Mouse (Mus musculus): ENCODE results near the gene Tacr2. TPM values are rescaled to one million over a fixed set of nuclear protein-coding genes. Genes with fewer than 3 reads are reported as not detected.

Tacr2 gene
- total and polyA plus RNA-seq, 3 experiments: 21.8 to 235 (median 64.4) TPM

DNA sequence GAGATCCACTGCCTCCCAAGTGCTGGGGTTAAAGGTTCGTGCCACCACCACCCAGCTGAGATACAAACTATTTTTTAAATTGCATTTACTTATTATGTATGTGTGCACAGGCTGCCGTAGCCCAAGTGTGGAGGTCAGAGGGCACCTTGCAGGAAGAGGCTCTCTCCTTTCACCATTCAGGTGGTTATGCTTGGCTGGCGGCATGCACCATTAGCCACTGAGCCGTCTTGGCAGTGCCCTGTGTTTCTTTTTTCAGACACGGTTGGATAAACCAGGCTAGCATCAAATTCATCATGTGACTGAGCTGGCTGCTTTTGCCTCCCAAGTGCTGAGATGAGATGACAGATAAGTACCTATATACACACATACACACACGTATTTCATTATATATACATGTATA is 13.0 kb upstream of the Tacr2 start:
- DNase-seq: no peak

DNA sequence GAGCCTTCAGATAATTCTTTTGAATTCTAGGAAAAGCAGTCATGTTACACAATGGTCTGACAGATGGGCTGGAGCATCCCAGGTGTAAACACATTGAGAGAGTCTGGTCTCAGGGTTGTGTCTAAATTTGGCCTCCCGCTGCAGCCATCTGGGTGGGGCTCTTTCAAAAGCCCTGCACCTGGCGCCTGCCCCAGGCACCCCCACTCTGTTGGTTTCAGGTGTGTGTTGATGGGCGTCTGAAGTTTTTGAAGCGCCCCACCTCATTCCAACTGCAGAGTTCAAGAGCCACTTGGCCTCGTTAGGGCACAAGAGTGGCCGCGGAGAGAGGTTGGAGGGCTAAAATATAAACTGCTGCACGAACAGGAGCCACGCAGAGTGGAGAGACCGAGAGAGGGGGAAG is 9.9 kb upstream of the Tacr2 start:
- DNase-seq: no peak

DNA sequence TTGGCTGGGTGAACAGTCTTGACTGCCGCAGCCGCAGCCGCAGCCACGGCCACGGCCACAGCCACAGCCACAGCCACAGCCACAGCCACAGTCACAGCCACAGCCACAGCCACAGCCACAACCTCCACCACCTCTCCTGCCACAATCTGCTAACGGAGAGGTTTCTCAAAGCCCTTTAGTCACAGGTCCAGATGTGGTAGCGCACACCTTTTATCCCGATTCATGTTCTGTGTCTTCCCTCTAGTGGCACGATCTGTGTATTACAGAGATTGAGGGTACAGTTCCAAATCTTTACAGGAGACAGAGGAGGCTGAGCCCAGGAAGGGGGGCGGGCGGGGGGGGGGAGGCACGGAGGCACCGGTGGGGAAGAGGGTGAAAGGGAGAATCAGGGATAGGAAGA is 9.3 kb upstream of the Tacr2 start:
- peak; percentile 50 for DNase-seq

DNA sequence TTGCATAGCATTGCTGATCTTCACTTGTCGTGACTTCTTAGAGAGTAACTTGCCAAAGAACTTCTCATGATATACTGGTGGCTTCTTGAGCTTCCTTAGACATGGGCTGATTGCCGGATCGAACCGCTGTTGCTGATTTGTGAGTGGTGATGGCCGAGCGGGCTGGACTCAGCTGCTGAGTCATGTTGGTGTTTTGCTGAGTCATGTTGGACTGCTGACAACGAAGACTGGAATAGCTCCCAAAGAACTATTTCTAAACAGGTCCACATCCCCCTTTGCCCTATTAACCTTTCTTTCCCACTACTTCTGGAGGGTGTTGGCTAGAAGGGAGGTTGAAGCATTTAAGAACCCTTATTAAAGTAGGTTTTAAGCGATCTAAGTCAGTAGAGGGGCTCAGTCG is 8.2 kb upstream of the Tacr2 start:
- peak; percentile 32 for DNase-seq

DNA sequence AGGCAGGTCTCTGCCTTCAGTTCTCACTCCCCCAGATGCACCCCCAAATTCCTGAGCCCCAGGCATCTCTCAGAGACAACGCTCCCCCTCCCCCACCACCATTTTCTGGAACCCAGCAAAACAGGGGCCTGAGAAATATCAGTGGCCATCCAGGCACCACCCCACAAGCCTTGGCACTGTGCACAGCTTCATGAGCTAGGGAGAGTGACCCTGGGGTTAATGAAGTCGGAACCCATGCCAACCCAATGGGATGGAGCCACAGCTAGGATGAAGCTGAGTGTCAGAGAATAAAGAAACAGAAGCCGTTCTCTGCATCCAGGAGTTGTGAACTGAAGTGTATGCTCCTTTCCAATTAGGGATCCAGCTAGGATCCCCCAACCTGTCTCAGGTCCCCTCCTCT is 5.1 kb upstream of the Tacr2 start:
- no peak for DNase-seq

DNA sequence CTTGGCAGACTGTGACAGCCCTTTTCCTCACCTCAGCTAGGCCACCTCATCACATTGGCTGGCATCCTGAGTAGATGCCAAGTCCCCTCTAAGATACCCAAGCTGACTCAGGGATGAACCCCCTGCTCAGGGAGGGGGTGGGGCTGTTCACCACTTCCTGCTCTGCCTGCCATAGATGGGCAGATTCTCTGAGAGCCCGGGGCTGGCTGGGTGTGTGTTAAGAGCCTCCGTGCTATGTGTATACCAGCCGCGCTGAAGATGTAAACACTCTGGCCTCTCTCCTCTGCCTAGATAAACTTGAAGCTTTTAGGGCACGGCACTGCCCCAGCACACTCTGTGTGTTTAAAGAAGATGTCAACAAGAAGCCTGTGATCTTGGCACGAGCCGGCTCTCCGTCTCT is 4.4 kb upstream of the Tacr2 start:
- no peak for DNase-seq

DNA sequence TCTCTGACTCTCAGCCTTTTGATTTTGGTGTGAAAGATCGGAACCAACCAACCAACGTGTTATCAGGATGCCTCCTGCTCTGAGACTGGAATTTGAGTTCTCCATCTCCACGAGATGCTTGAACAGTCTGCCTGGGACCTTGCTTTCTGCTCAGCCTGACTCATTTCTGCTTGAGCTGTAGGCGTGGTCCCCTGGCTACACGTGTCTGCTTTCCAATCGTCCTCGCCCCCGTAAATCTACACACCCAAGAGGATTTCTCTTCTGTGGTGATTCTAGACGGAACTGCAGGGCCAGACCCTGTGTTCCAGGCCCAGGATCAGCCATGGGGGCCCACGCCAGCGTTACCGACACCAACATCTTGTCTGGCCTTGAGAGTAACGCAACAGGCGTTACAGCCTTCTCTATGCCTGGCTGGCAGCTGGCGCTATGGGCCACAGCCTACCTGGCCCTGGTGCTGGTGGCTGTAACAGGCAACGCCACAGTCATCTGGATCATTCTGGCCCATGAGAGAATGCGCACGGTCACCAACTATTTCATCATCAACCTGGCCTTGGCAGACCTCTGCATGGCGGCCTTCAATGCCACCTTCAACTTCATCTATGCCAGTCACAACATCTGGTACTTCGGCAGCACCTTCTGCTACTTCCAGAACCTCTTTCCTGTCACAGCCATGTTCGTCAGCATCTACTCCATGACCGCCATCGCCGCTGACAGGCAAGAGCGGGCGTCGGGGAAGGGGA is 428 bp downstream of the Tacr2 start:
- DNase-seq: peak; percentile 81

DNA sequence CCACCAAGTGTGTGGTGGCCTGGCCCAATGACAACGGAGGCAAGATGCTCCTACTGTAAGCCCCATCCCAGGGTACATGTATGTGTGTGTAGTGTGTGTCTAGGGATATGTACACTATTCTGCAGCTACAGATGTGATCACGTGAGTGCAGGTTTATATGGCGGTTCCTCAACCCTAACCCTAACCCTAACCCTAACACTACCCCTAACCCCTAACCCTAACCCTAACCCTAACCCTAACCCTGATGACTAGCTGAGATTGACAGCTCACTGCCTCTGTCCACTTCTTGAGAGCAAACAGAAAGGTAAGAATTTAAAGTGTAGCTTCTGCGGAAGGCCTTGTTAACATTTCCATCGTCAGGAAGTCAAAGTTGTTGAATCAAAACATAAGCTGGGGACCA is 6.1 kb downstream of the Tacr2 start:
- no peak for DNase-seq

DNA sequence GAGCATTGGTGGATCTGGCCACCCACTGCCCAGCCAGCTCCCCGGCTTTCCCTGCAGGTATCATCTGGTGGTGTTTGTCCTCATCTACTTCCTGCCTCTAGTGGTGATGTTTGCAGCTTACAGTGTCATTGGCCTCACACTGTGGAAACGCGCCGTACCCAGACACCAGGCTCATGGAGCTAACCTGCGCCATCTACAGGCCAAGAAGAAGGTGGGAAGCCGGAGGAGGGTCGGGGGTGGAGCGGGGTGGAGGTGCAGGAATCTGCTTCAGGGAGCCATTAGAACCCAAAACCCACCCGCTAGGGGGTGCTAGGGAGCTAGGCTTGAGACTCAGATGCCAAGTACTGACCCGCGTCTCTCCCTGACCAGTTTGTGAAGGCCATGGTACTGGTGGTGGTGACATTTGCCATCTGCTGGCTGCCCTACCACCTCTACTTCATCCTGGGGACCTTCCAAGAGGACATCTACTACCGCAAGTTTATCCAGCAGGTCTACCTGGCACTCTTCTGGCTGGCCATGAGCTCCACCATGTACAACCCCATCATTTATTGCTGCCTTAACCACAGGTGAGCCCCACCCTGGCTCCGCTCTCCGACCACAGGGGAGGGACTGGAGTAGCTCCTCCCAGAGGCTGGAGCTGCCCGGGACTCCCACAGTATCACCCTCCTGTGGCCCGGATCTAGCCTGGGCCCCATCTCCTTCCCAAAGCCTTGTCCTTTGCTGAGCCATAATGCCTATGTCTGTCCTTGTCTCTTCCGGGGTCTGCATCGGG is 9.1 kb downstream of the Tacr2 start:
- DNase-seq: peak; percentile 70

DNA sequence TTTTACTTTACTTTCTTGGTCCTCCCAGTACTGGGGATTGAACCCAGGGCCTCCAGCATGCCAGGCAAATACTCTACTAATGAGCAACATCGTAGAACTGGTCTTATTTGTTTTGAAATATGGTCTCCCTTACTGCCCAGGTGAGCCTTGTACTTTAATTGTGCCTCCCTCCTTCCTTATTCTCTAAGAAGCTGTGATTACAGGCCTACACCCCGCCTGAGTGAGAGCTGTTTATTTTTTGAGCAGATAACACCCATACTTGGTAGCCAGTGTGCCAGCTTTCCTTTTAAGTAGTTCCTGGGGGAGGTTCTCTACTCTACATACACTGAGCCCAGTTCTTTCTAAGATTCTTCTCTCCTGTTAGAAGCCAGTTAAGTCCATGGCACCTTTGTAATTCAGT is 12.1 kb downstream of the Tacr2 start:
- no peak for DNase-seq

DNA sequence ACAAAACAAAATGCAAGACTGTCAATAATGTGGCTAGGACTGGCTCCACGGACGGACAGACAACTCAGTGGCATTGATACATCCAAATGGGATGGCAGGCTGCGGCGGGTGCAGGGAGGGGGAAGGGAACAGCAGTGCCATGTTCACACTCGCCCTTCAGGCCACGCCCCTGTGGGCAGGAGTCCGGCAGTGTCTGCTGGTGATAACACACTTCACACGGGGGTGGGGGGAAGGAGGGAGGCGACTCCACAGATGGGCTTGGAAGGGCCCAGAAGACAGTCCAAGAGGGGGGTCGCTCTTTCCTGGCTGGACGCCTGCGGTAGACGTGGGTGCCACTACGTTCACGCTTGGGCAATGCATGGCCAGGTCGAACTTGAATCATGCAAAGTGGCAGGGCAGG is 17.0 kb downstream of the Tacr2 start:
- DNase-seq: no peak

DNA sequence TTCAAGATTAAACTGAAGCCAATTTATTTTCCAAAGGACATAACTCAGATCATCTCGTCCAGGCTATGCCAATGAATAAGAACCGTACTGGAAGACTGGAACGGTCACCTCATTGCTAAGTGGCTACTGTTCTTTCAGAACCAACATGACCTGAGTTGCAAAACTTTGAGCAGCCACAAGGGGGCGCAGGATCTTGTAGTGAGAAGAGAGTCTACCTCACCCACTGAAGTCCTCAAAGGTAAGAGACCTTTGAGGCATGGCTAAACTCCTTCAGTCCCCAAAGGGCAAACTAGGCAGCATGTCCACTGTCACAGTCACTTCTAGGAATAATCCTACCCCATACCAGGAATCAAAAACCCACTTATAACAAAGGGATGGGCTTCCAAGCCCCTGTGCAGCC is 23.0 kb downstream of the Tacr2 start:
- DNase-seq: peak; percentile 80

DNA sequence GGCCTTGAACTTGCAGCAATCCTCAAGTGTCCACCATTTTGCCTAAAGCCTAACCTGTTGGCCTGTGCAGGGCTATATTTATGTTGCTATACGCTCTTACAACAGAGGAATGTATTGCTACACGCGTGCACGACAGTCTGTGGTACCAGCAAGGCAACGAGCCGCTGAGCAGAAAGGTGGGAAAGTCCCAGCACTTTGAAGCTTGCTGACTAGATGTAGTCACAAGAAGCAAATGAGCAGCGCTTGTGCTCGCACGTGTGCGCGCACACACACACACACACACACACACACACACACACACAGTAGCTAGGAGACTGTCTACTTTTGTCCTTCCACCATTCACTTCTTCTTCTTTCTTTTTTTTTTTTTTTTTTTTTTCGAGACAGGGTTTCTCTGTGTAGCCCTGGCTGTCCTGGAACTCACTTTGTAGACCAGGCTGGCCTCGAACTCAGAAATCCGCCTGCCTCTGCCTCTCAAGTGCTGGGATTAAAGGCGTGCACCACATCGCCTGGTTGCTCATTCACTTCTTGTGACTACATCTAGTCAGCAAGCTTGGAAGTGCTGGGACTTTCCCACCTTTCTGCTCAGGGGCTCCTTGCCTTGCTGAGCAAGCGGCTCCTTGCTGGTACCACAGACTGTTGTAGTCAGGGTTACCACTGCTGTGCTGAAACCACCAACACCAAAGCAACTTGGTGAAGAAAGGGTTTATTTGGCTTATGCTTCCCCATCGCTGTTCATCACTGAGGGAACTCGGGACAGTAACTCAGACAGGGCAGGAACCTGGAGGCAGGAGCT is 25.5 kb downstream of the Tacr2 start:
- DNase-seq: no peak

DNA sequence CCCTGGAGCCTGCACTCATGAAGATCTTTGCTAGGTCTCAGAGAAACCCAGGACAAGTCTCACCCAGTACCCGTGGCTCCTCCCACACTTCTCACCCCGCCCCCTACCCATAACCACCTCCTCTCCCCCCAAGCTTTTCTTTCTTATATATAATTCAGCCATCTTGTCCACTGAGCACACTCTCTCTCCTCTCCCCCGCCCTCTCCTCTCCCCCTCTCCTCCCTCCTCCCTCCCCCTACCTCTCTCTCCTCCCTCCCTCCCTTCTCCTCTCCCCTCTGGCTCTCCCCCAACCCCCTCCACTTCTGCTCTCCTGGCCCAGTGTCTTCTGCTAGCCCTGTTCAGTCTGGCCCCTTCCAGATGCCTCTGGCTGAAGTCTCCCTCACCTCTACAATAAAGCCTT is 26.8 kb downstream of the Tacr2 start:
- no peak for DNase-seq

DNA sequence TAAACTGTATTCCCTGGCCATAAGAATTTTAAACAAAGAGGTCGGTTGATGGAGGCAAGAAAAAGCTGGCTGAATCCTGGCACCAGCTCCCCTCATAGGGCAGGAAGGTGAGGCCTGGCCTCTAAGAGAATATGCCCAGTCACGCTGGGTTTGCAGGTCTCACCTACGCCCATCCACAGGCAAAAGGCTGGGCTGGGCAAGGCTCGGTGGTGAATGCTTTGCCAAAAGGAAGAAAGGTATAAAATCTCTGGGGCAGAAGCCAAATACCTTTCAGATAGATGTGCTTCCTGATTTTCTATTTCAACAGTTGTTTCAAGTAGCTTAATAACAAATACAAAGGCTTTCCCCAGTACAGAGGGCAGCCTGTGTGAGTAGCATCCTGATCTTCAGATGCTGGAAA is 27.4 kb downstream of the Tacr2 start:
- DNase-seq: no peak

DNA sequence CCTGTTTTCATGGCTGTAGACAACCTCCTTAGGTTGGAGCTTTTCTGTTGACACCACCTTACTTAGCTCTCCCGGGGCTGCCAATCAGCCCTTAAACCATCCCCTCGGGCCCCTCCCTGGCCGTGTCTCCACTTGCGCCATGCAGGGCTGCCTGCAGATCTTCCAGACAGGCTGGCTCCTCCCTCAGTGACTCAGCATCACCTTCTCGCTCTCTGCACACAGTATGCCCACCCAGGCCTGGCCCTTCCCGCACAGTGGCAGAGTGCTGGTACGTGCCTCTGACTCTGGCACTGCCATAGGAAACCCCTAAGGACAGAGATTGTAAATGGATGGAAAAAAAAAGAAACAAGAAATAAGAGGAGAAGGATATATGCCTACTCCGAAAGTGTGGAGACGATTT is 30.5 kb downstream of the Tacr2 start:
- DNase-seq: no peak

DNA sequence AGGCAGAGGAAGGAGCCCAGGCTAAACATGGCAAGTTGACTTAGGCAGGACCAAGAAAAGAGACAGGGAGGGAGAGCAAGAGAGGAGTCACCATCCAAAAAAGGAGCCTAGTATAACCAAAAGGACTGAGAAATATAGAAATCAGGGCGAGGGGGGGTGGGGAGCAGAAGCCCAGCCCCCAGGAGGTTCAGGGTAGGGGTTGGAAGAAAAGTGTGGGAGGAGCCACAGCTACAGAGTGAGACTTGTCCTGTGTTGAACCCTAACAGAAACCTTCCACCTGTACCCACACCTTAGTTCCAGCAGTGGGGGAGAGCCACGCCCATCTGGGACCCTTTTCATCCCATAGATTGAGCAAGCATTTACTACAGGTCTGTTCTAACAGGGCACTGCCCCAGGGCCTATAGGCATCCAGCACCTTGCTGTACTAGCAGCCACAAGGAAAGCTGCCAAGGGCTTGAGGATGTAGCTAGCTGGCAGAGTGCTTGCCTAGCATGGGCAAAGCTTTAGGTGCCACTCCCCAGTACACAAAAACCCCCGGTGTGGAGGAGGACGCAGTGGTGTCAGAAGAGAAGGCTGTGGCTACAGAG is 31.1 kb downstream of the Tacr2 start:
- DNase-seq: no peak

DNA sequence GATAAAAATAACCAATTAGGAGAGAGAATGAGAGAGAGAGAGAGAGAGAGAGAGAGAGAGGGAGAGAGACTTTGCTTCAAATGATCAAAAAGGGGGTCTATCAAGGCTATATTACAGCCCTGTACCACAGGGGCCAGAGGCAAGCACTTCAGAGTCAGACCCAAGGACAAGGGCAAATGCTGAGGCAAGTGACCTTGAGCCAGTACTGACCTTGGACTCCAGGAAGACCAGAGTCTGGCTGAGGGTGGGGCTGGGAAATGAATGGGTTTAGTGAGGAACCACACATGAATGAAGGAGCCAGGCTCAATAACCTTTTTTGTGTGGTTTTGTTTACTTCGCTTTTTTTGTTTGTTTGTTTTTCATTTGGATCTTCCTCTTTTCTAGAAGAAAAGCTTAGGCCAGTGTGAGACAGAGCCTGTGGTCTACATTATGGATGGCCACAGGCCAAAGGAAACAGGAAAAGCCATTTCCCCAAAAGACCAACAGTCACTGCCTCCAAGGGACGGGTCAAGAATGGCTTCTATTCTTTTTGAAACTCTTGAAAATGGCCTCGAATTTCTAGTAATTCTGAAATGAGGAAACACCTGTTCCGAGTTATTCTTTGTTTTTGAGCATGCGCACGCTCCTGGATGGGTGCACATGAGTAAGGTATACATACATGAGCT is 35.4 kb downstream of the Tacr2 start:
- DNase-seq: peak; percentile 57

DNA sequence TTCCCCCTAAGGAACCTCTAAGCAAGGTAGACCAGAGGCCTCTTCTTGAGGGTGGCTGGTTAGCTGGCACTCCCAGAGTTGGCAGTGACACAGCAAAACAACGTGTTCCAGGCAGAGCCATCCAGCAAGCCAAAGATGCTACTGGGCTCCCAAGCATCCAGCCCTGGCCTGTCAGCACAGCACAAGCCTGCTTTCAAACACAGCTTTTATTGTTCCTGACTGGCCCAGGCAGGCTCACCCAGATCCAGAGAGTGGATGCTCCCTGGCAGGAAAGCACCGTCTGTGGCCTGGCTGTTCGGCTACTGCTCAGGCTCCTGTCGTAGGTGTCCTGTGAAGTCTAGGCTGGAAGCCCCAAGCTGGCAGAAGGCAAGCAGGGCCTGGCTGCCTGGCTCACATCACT is 41.9 kb downstream of the Tacr2 start:
- DNase-seq: no peak

DNA sequence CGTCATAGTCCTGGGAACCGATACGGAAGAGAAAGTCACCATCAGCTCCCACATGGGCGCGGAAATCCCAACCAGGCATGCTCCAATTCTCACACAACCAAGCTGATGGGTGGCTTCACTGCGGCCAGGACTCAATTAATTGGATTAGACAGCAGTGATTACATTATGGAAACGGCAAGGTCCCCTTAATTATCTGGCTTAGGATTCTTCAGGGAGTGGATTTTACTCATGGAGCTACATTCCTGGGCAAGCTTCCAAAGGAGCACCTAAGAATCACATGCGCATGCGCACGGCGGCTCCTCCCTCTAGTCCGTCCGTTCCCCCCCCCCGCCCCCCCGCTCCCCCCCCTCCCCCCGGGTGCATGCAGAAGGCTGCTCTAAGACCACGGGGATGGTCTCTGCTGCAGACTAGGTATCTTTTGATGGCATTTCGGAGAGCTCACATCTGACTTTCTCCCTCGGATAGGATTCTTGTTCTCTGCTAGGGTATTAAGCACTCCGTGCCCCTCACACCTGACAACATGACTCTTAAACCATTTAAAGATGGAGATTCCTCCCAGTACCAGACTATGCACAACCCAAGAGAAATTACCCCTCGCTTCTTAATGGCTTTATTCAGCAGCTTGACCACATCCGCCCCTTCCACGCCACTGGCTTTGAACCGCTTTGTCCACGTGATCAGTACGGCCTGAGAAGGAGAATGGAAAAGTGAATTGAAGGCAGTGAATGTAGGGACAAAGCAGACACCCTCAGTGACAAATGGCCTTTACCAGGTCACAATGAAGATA is 44.0 kb downstream of the Tacr2 start:
- no peak for DNase-seq

Measured in adrenal gland, adult 2 months (tissue).